Mouse (Mus musculus): ENCODE results near the gene Camta1.

DNA sequence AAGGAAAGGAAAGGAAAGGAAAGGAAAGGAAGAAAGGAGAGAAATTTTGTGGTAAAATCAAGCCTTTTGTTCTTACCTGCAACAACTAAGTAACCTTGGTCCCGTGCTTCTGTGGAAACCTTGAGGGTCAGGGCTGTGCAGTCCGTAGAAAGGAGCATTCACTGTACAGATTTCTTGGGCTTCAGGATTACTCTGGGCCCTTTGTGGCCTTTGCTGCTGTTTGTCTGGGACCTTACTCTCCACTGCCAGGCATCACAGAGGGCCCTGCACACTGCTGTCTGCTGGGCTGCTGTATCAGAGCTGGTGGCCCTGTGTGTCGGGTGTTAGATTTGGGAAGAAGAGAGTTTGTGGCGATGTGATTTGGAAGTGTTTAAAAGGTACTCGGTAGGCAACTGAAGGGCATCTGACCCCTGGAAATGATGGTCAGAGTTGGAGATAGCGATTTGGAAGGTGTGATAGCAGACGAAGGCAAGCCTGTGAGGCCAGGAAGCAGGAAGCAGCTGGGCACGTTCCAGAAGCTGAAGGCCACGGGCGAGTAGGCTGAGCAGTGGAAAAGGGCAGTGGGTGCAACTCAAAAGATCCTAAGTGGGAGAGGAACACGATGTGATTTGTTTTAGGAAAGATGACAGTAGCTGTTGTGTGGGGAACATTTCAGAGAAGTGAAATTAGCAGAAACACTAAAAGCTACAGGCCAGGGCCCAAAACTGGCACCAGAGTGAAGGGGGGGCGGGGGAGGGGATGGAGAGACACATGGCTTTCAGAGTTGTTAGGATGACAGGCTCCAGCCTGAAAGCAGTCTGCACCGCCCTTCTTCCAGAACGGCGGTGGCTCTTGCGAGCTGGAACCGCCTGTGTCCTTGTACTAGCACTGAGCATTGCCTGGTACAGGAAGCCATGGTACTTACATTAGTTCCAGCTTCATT lies 992.1 kb downstream of the Camta1 start:
- TF ChIP-seq EP300 (optimal IDR thresholded peaks at IDR 0.05) (no peak), CTCF (IDR thresholded peaks at IDR 0.05; ENCODE audit: low read depth) (no peak)

Data from stomach, postnatal 0 days (tissue).